Comparison of ENCODE assay signal across 26 mouse cellular contexts in the genomic region with DNA sequence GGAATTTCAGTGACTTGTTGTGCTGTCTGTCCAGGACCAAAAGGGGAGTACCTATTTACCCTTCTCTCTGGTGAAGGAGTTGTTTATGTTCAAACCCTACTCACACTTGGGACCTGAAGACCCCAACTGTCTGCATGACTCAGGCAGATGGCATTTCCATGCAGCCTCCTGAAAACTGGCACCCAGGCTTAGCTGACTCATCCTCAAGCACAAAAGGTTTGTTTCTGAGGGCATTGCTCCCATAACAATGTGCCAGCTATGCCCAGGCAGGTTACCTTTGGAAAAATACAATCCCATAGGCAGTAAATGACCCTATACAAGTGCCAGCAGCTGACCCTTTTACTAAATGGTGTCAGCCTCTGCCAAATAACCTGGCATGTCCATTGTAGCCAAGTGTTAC.
DNase-seq lines count a peak whose midpoint lies in the region; ATAC-seq lines count a peak whose summit lies in the region.
"Had no signal": no experiment of that assay in that cellular context is flagged by ENCODE, and none has a peak within 500 bp of the region (broad histone marks: within the 10 kb centered on the region; RNA-seq: fewer than 3 reads in every experiment).

No protein-coding gene starts in this region.

- no peaks in the 10 kb centered on the region for H3K9me3 ChIP-seq in hindbrain, embryonic 16.5 days (ENCODE audit: control insufficient read depth, low read length)
- H3K9me3 ChIP-seq in hindbrain, embryonic 11.5 days (ENCODE audit: control insufficient read depth, low read length): no peaks in the 10 kb centered on the region
- no peaks in the 10 kb centered on the region for H3K9me3 ChIP-seq in forebrain, embryonic 15.5 days
- H3K9me3 ChIP-seq: embryonic facial prominence, embryonic 10.5 days; embryonic facial prominence, embryonic 15.5 days; heart, embryonic 12.5 days; hindbrain, embryonic 15.5 days; kidney, embryonic 15.5 days; liver, embryonic 12.5 days; midbrain, embryonic 13.5 days had no signal

- no peak overlapping the region for H3K27ac ChIP-seq in hindbrain, embryonic 16.5 days (ENCODE audit: low read depth, low read length)
- H3K27ac ChIP-seq in hindbrain, embryonic 11.5 days (ENCODE audit: low read depth, low read length): no peak overlapping the region
- 0 out of 2 replicates have a peak overlapping the region, but pooled peaks have one; percentile 6 for H3K27ac ChIP-seq in forebrain, embryonic 15.5 days (replicated peaks)
- H3K27ac ChIP-seq: embryonic facial prominence, embryonic 10.5 days; embryonic facial prominence, embryonic 15.5 days; heart, adult 2 months; hindbrain, embryonic 15.5 days; kidney, embryonic 15.5 days; left cerebral cortex, adult 2 months; liver, embryonic 12.5 days; midbrain, embryonic 13.5 days; stomach, postnatal 0 days had no signal

- no peaks in the 10 kb centered on the region for H3K4me1 ChIP-seq in hindbrain, embryonic 16.5 days (ENCODE audit: control insufficient read depth, insufficient read depth, low read depth, low read length)
- H3K4me1 ChIP-seq in hindbrain, embryonic 11.5 days (replicated peaks; ENCODE audit: control insufficient read depth, insufficient read depth, low read length): no peaks in the 10 kb centered on the region
- peaks cover 12% of the 10 kb centered on the region for H3K4me1 ChIP-seq in forebrain, embryonic 15.5 days
- H3K4me1 ChIP-seq: embryonic facial prominence, embryonic 10.5 days; embryonic facial prominence, embryonic 15.5 days; heart, embryonic 12.5 days; hindbrain, embryonic 15.5 days; kidney, embryonic 15.5 days; liver, embryonic 12.5 days; midbrain, embryonic 13.5 days had no signal

- H3K9ac ChIP-seq in hindbrain, embryonic 16.5 days (ENCODE audit: low read depth, low read length): no peak overlapping the region
- no peak overlapping the region for H3K9ac ChIP-seq in hindbrain, embryonic 11.5 days (ENCODE audit: low read depth, low read length)
- H3K9ac ChIP-seq in forebrain, embryonic 15.5 days (replicated peaks): no peak overlapping the region
- H3K9ac ChIP-seq: embryonic facial prominence, embryonic 15.5 days; heart, embryonic 12.5 days; hindbrain, embryonic 15.5 days; kidney, embryonic 15.5 days; liver, embryonic 12.5 days; liver, postnatal 0 days; midbrain, embryonic 13.5 days had no signal

- H3K4me3 ChIP-seq in hindbrain, embryonic 16.5 days (ENCODE audit: low read length): no peak overlapping the region
- H3K4me3 ChIP-seq in hindbrain, embryonic 11.5 days (ENCODE audit: low read depth, low read length): no peak overlapping the region
- no peak overlapping the region for H3K4me3 ChIP-seq in forebrain, embryonic 15.5 days
- H3K4me3 ChIP-seq: embryonic facial prominence, embryonic 10.5 days; embryonic facial prominence, embryonic 15.5 days; heart, adult 2 months; heart, embryonic 12.5 days; hindbrain, embryonic 15.5 days; kidney, embryonic 15.5 days; left cerebral cortex, adult 2 months; liver, embryonic 12.5 days; midbrain, embryonic 13.5 days had no signal

- no peaks in the 10 kb centered on the region for H3K27me3 ChIP-seq in hindbrain, embryonic 16.5 days (replicated peaks; ENCODE audit: control insufficient read depth, insufficient read depth, low read length)
- H3K27me3 ChIP-seq in hindbrain, embryonic 11.5 days (ENCODE audit: control insufficient read depth, insufficient read depth, low read length): no peaks in the 10 kb centered on the region
- no peaks in the 10 kb centered on the region for H3K27me3 ChIP-seq in forebrain, embryonic 15.5 days
- H3K27me3 ChIP-seq: embryonic facial prominence, embryonic 15.5 days; heart, embryonic 12.5 days; hindbrain, embryonic 15.5 days; kidney, embryonic 15.5 days; liver, embryonic 12.5 days; midbrain, embryonic 13.5 days had no signal

- peak; percentile 4 to 26 for DNase-seq in cerebellum, postnatal 14 days
- DNase-seq in cerebellum, adult 9-11 months: no peak
- DNase-seq in hindbrain, embryonic 11.5 days (ENCODE audit: low spot score): no peak
- DNase-seq in 3T3-L1 (ENCODE audit: low read depth, low spot score): peak; percentile 69
- no peak for DNase-seq in adrenal gland, postnatal 10 days
- DNase-seq: adrenal gland, postnatal 25 days; cerebellum, adult 9-10 months; heart, adult 2 months; kidney, adult 18-20 months; liver, postnatal 0 days; lung, postnatal 36 days; right cerebral cortex, adult 18-20 months; right cerebral cortex, postnatal 4 days; thymus, adult 18-20 months; thymus, postnatal 25 days had no signal

- no peak overlapping the region for H3K4me2 ChIP-seq in hindbrain, embryonic 16.5 days (ENCODE audit: low read length)
- no peak overlapping the region for H3K4me2 ChIP-seq in hindbrain, embryonic 11.5 days (replicated peaks; ENCODE audit: low read depth, low read length)
- no peak overlapping the region for H3K4me2 ChIP-seq in forebrain, embryonic 15.5 days (replicated peaks)
- H3K4me2 ChIP-seq: embryonic facial prominence, embryonic 15.5 days; heart, embryonic 12.5 days; hindbrain, embryonic 15.5 days; kidney, embryonic 15.5 days; liver, embryonic 12.5 days; midbrain, embryonic 13.5 days had no signal

- H3K36me3 ChIP-seq in hindbrain, embryonic 16.5 days (ENCODE audit: control insufficient read depth, insufficient read depth, low read length): no peaks in the 10 kb centered on the region
- no peaks in the 10 kb centered on the region for H3K36me3 ChIP-seq in hindbrain, embryonic 11.5 days (ENCODE audit: control insufficient read depth, insufficient read depth, low read length)
- H3K36me3 ChIP-seq in forebrain, embryonic 15.5 days: no peaks in the 10 kb centered on the region
- H3K36me3 ChIP-seq: embryonic facial prominence, embryonic 10.5 days; embryonic facial prominence, embryonic 15.5 days; heart, embryonic 12.5 days; hindbrain, embryonic 15.5 days; kidney, embryonic 15.5 days; liver, embryonic 12.5 days; midbrain, embryonic 13.5 days had no signal

- peak; percentile 30; the same call in 1 of the 2 replicates for ATAC-seq in hindbrain, embryonic 16.5 days
- ATAC-seq in hindbrain, embryonic 11.5 days (ENCODE audit: low FRiP score): no peak
- ATAC-seq in forebrain, embryonic 15.5 days (replicated peaks): peak; percentile 63
- ATAC-seq: liver, embryonic 12.5 days; liver, postnatal 0 days had no signal

Comparison
In these comparisons a context has a peak if more than half of its experiments do, and no peak if none do; other contexts are left out.
1. DNase-seq: peak in cerebellum, postnatal 14 days (2 of 2) and 3T3-L1 (single experiment); none in cerebellum, adult 9-11 months (single experiment), hindbrain, embryonic 11.5 days (single experiment) and adrenal gland, postnatal 10 days (single experiment).